Mouse (Mus musculus) G1E (cell line): ENCODE measurements around the gene Rbm47.

Source experiments
- CTCF ChIP-seq: IDR thresholded peaks from 2 replicates; pipeline ENCODE4 v1.5.1; 2012; ENCODE audit warnings: low read depth, low read length, inconsistent platforms, mixed read lengths
- GATA1 ChIP-seq: IDR thresholded peaks from 2 replicates; pipeline ENCODE4 v1.6.1; 2012; ENCODE audit warnings: borderline replicate concordance, low read length, inconsistent platforms, mixed read lengths

- TF ChIP-seq CTCF (no peak), GATA1 (no peak)
Measured at GRCm38 (mm10) chr5:66123295-66124088, 49.4 kb downstream of the Rbm47 start.
